In genomic region chr12:36748345-36748744, GRCm38 (mm10) we compare ENCODE assay signal across 23 mouse cellular contexts.
"Had no signal": no experiment of that assay in that cellular context is flagged by ENCODE, and none has a peak within 500 bp of the region (broad histone marks: within the 10 kb centered on the region; RNA-seq: fewer than 3 reads in every experiment).

No protein-coding gene starts in this region.

- H3K4me3 ChIP-seq: heart, adult 2 months; heart, embryonic 13.5 days; heart, embryonic 15.5 days; hindbrain, embryonic 13.5 days; hindbrain, embryonic 15.5 days; intestine, embryonic 15.5 days; layer of hippocampus, adult 2 months; left cerebral cortex, adult 2 months; limb, embryonic 10.5 days; limb, embryonic 12.5 days had no signal

- H3K27me3 ChIP-seq: heart, embryonic 13.5 days; heart, embryonic 15.5 days; hindbrain, embryonic 13.5 days; hindbrain, embryonic 15.5 days; intestine, embryonic 15.5 days; limb, embryonic 12.5 days had no signal

- H3K9ac ChIP-seq: heart, embryonic 13.5 days; heart, embryonic 15.5 days; hindbrain, embryonic 13.5 days; hindbrain, embryonic 15.5 days; intestine, embryonic 15.5 days; limb, embryonic 12.5 days had no signal

- H3K27ac ChIP-seq: heart, adult 2 months; heart, embryonic 13.5 days; heart, embryonic 15.5 days; hindbrain, embryonic 13.5 days; hindbrain, embryonic 15.5 days; hindbrain, postnatal 0 days; intestine, embryonic 15.5 days; layer of hippocampus, adult 2 months; left cerebral cortex, adult 2 months; limb, embryonic 10.5 days; limb, embryonic 12.5 days had no signal

- ATAC-seq: hindbrain, postnatal 0 days; intestine, embryonic 15.5 days; intestine, postnatal 0 days had no signal

- DNase-seq: gastrocnemius, postnatal 14 days; gastrocnemius, postnatal 36 days; heart, adult 11 months; heart, adult 2 months; heart, postnatal 14 days; heart, postnatal 36 days; kidney, adult 18-20 months; kidney, adult 8-10 months; kidney, postnatal 10 days; kidney, postnatal 25 days; kidney, postnatal 4 days had no signal

- H3K4me2 ChIP-seq: heart, embryonic 11.5 days; heart, embryonic 13.5 days; heart, embryonic 15.5 days; hindbrain, embryonic 13.5 days; hindbrain, embryonic 15.5 days; intestine, embryonic 15.5 days; limb, embryonic 12.5 days had no signal

- H3K9me3 ChIP-seq: heart, embryonic 13.5 days; heart, embryonic 15.5 days; hindbrain, embryonic 15.5 days; intestine, embryonic 15.5 days; limb, embryonic 10.5 days; limb, embryonic 12.5 days had no signal

- H3K4me1 ChIP-seq: heart, embryonic 13.5 days; heart, embryonic 15.5 days; hindbrain, embryonic 13.5 days; hindbrain, embryonic 15.5 days; intestine, embryonic 15.5 days; limb, embryonic 10.5 days; limb, embryonic 12.5 days had no signal

- H3K36me3 ChIP-seq: heart, embryonic 13.5 days; heart, embryonic 15.5 days; hindbrain, embryonic 13.5 days; hindbrain, embryonic 15.5 days; intestine, embryonic 15.5 days; limb, embryonic 10.5 days; limb, embryonic 12.5 days had no signal
